Mouse (Mus musculus) heart, postnatal 0 days (tissue): ENCODE data around the gene Fndc3a.

Source experiments
- CTCF ChIP-seq: IDR thresholded peaks from 2 replicates; pipeline ENCODE4 v1.5.1; 2016; ENCODE audit warnings: antibody characterized with exemption, control low read depth, low read depth
- EP300 ChIP-seq: IDR thresholded peaks from 2 replicates; pipeline ENCODE4 v1.6.1; 2016; ENCODE audit warnings: antibody characterized with exemption, low read depth

DNA sequence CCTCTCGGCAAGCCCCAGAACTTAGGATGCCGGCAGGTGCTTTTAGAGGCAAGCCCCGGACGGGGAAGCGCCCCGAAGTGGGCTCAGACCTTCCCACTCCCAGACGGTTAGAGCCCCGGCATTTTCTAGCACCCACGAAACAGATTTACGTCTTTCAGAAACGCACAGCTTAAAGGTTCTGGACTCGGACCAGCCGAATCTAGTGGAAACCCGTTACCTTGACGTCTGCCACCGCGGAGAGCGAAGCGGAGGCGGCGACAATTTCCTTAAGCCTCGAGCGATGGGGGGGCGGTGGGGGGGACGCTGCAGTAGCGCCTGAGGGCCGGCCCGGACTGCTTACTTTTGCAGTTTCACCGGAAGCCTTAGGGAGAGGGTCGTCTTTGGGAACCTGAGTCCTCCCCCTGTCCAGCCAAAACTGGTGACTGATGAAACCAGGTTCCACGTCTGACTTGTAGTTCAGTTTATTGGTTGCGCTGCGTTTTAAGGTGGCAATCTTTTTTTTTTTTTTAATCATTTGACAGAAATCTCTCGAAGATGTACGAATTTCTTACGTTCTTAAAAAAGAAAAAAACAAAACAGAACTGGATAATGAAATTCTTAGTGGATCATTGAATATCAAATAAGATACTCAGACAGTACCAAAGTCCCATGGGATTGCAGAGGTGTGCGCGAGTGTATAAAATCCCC, 681 bp upstream of the Fndc3a start:
- no peak for TF ChIP-seq CTCF
- TF ChIP-seq EP300, result no peak
